In the genomic region with DNA sequence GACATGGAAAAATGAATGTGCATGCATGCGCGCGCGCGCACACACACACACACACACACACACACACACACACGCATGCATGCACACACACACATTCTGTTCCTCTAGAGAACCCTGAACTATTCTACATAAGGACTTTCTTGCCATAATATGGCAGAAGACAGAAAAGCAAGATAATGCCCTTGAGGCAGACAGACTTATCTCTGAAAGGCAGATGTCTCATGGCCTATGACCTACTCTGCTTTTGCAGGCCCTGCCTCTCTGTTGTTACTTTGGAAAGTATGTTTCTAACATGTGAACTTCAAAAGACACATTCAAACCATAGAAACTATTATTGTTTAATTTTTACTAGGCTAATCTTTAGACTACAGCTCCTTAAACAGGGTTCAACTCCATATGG, we compare ENCODE assay signal across 24 mouse cellular contexts.
DNase-seq lines count a peak whose midpoint lies in the region; ATAC-seq and TF ChIP-seq lines count a peak whose summit lies in the region.
"Had no signal": no experiment of that assay in that cellular context is flagged by ENCODE, and none has a peak within 500 bp of the region (broad histone marks: within the 10 kb centered on the region; RNA-seq: fewer than 3 reads in every experiment).

No protein-coding gene starts in this region.

- H3K9me3 ChIP-seq in MEL (replicated peaks; ENCODE audit: insufficient read depth, low read length): no peaks in the 10 kb centered on the region
- H3K9me3 ChIP-seq in liver, embryonic 16.5 days (replicated peaks; ENCODE audit: control insufficient read depth, low read length): no peaks in the 10 kb centered on the region
- H3K9me3 ChIP-seq in kidney, embryonic 15.5 days (replicated peaks): no peaks in the 10 kb centered on the region
- H3K9me3 ChIP-seq: embryonic facial prominence, embryonic 12.5 days; forebrain, embryonic 13.5 days; G1E; heart, embryonic 15.5 days; hindbrain, embryonic 10.5 days; hindbrain, embryonic 15.5 days had no signal

- H3K79me2 ChIP-seq in MEL (ENCODE audit: control insufficient read depth, insufficient read depth, low read length, poor library complexity): no peaks in the 10 kb centered on the region

- H3K27me3 ChIP-seq in MEL (ENCODE audit: control insufficient read depth in 1 of 2, insufficient read depth in 2 of 2, low read length in 2 of 2): no peaks in the 10 kb centered on the region; a peak in 1 of 4 replicates
- no peaks in the 10 kb centered on the region for H3K27me3 ChIP-seq in liver, embryonic 16.5 days (ENCODE audit: control insufficient read depth, insufficient read depth, low read depth, low read length)
- H3K27me3 ChIP-seq in kidney, embryonic 15.5 days: no peaks in the 10 kb centered on the region
- H3K27me3 ChIP-seq: embryonic facial prominence, embryonic 12.5 days; heart, embryonic 15.5 days; hindbrain, embryonic 15.5 days had no signal

- H3K9ac ChIP-seq in MEL (ENCODE audit: control insufficient read depth, low read depth, low read length, poor library complexity, severe bottlenecking): no peak overlapping the region
- no peak overlapping the region for H3K9ac ChIP-seq in liver, embryonic 16.5 days (ENCODE audit: low read depth, low read length)
- H3K9ac ChIP-seq in kidney, embryonic 15.5 days: no peak overlapping the region
- H3K9ac ChIP-seq: embryonic facial prominence, embryonic 12.5 days; forebrain, embryonic 13.5 days; forebrain, postnatal 0 days; heart, embryonic 15.5 days; hindbrain, embryonic 15.5 days had no signal

- no peak overlapping the region for H3K27ac ChIP-seq in MEL (ENCODE audit: control insufficient read depth, low read depth, low read length)
- no peak overlapping the region for H3K27ac ChIP-seq in liver, embryonic 16.5 days (ENCODE audit: low read length)
- H3K27ac ChIP-seq in kidney, embryonic 15.5 days: no peak overlapping the region
- H3K27ac ChIP-seq: embryonic facial prominence, embryonic 12.5 days; forebrain, embryonic 13.5 days; gastrocnemius, adult 2 months; heart, embryonic 15.5 days; hindbrain, embryonic 10.5 days; hindbrain, embryonic 15.5 days had no signal

- peak; percentile 75 for ATAC-seq in erythroid progenitor cell, adult 5-6 weeks (replicated peaks; ENCODE audit: low FRiP score, poor library complexity, severe bottlenecking)
- peak; percentile 66 for ATAC-seq in liver, embryonic 16.5 days (ENCODE audit: low read depth)
- ATAC-seq in kidney, embryonic 15.5 days (replicated peaks; ENCODE audit: low FRiP score): no peak
- ATAC-seq: CD4-positive, CD25-positive, alpha-beta regulatory T cell, adult 4 months; forebrain, embryonic 13.5 days; forebrain, postnatal 0 days had no signal

- no peak for TF ChIP-seq CTCF in MEL (IDR thresholded peaks at IDR 0.05 in 2 of 3, conservative IDR thresholded peaks at IDR 0.05 in 1 of 3; ENCODE audit: control insufficient read depth in 1 of 3, insufficient read depth in 1 of 3, low read depth in 2 of 3, low read length in 3 of 3, poor library complexity in 1 of 3, severe bottlenecking in 1 of 3)

- no peak overlapping the region for H3K4me2 ChIP-seq in liver, embryonic 16.5 days (ENCODE audit: low read depth, low read length)
- no peak overlapping the region for H3K4me2 ChIP-seq in kidney, embryonic 15.5 days
- H3K4me2 ChIP-seq: embryonic facial prominence, embryonic 12.5 days; forebrain, embryonic 13.5 days; heart, embryonic 11.5 days; heart, embryonic 15.5 days; hindbrain, embryonic 15.5 days had no signal

- no peak overlapping the region for H3K4me3 ChIP-seq in MEL (ENCODE audit: control insufficient read depth in 1 of 2, insufficient read depth in 1 of 2, low read depth in 2 of 2, low read length in 2 of 2)
- no peak overlapping the region for H3K4me3 ChIP-seq in liver, embryonic 16.5 days (ENCODE audit: low read depth, low read length)
- H3K4me3 ChIP-seq in kidney, embryonic 15.5 days (replicated peaks): no peak overlapping the region
- H3K4me3 ChIP-seq: embryonic facial prominence, embryonic 12.5 days; forebrain, embryonic 13.5 days; gastrocnemius, adult 2 months; heart, embryonic 15.5 days; hindbrain, embryonic 10.5 days; hindbrain, embryonic 15.5 days had no signal

- H3K36me3 ChIP-seq in MEL (ENCODE audit: control insufficient read depth in 1 of 2, insufficient read depth in 2 of 2, low read length in 2 of 2): peaks cover 0 to 6% of the 10 kb centered on the region in 2 experiments; a peak in 1 of 4 replicates
- no peaks in the 10 kb centered on the region for H3K36me3 ChIP-seq in liver, embryonic 16.5 days (ENCODE audit: control insufficient read depth, insufficient read depth)
- no peaks in the 10 kb centered on the region for H3K36me3 ChIP-seq in kidney, embryonic 15.5 days
- H3K36me3 ChIP-seq: embryonic facial prominence, embryonic 12.5 days; G1E; heart, embryonic 15.5 days; hindbrain, embryonic 10.5 days; hindbrain, embryonic 15.5 days had no signal

- intact Hi-C loops in heart, postnatal 10 days (cut with DNase I): no loop called here

- 81% methylated on average over 6 of the region's 6 CpGs for WGBS in liver, embryonic 16.5 days (ENCODE audit: insufficient replicate concordance)
- 97% methylated on average over 6 of the region's 6 CpGs for WGBS in kidney, embryonic 15.5 days

- no peak for TF ChIP-seq RAD21 in MEL (IDR thresholded peaks at IDR 0.05; ENCODE audit: low read depth, low read length)

- TF ChIP-seq POLR2A in MEL (IDR thresholded peaks at IDR 0.05; ENCODE audit: control insufficient read depth in 1 of 2, insufficient read depth in 1 of 2, low read depth in 1 of 2, low read length in 2 of 2, poor library complexity in 1 of 2): no peak

- peaks cover 0 to 5% of the 10 kb centered on the region in 2 experiments; a peak in 2 of 4 replicates for H3K4me1 ChIP-seq in MEL (ENCODE audit: control insufficient read depth in 1 of 2, insufficient read depth in 2 of 2, low read length in 2 of 2)
- H3K4me1 ChIP-seq in liver, embryonic 16.5 days (ENCODE audit: control insufficient read depth, low read depth, low read length): peaks cover 3% of the 10 kb centered on the region
- H3K4me1 ChIP-seq in kidney, embryonic 15.5 days: no peaks in the 10 kb centered on the region
- H3K4me1 ChIP-seq: forebrain, embryonic 13.5 days; hindbrain, embryonic 10.5 days; hindbrain, embryonic 15.5 days had no signal

- DNase-seq in heart, adult 11 months: peak; percentile 55
- DNase-seq in heart, postnatal 10 days: no peak
- DNase-seq in MEL (ENCODE audit: low read depth, low spot score): peak; percentile 52
- DNase-seq in lung, postnatal 14 days: no peak
- no peak for DNase-seq in adipocyte (ENCODE audit: low spot score)
- DNase-seq: adrenal gland, postnatal 14 days; B cell, adult 2 months; cerebellum, adult 11 months; cerebellum, adult 8-10 months; cerebellum, postnatal 14 days; forebrain, postnatal 0 days; gastrocnemius, adult 2 months; gastrocnemius, postnatal 25 days had no signal

- TF ChIP-seq EP300 in MEL (IDR thresholded peaks at IDR 0.05; ENCODE audit: low read depth in 1 of 2, low read length in 2 of 2): peak in 1 of 2 experiments; percentile 45; a peak in 2 of 4 replicates

TF ChIP-seq in MEL, 35 proteins besides CTCF, POLR2A, EP300 and RAD21:
- TF ChIP-seq TCF12 (IDR thresholded peaks at IDR 0.05; ENCODE audit: low read depth, low read length) (peak; percentile 74; the same call in 1 of the 2 replicates), TAL1 (IDR thresholded peaks at IDR 0.05; ENCODE audit: low read length) (peak; percentile 16; the same call in 1 of the 2 replicates), BHLHE40 (IDR thresholded peaks at IDR 0.05; ENCODE audit: borderline replicate concordance, low read depth, low read length) (no peak), MAFK (IDR thresholded peaks at IDR 0.05; ENCODE audit: borderline replicate concordance, low read depth, low read length) (no peak), GATA1 (IDR thresholded peaks at IDR 0.05; ENCODE audit: low read depth, low read length) (peak; percentile 61), HCFC1 (IDR thresholded peaks at IDR 0.05; ENCODE audit: low read depth, low read length) (no peak)

Comparison
In these comparisons a context has a peak if more than half of its experiments do, and no peak if none do; other contexts are left out.
1. DNase-seq: peak in heart, adult 11 months (single experiment) and MEL (single experiment); none in heart, postnatal 10 days (0 of 2), lung, postnatal 14 days (single experiment) and adipocyte (single experiment).